Mouse (Mus musculus): ENCODE results near the gene Iqcf6.
"Not testable (repeated sequence)": the region's sequence is repeated elsewhere in the genome, so short reads cannot be mapped to it uniquely, and the experiment has no call there.

DNA sequence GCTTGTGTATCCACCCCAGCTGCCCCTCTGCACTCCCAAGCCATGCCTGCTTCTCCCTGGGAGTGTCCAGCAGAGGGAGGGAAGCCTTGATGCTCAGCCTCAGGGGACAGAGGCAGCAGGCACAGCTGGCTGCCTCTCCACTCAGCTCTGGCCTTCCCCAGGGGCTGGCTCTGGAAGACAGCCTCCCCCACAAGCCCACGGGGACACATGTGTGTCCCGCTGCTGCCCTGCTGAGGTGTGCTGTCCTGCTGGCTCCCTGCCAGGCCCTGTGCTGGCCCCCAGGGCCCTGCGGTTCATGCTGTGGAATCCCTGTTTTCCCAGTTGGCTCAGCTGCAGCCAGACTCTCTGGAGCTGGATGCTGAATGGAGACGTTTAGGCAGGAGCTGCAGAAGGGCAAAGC lies 31.0 kb upstream of the Iqcf6 start:
- TF ChIP-seq CTCF (conservative IDR thresholded peaks at IDR 0.05; ENCODE audit: low read length); POU5F1 (IDR thresholded peaks at IDR 0.05; ENCODE audit: borderline replicate concordance, low read length); NANOG (IDR thresholded peaks at IDR 0.05; ENCODE audit: borderline replicate concordance, low read length): not testable (repeated sequence)

Measured in E14TG2a.4 (cell line).